Mouse (Mus musculus) lung, embryonic 15.5 days (tissue): ENCODE results near the gene Btbd16. TPM values are rescaled to one million over a fixed set of nuclear protein-coding genes. Genes with fewer than 3 reads are reported as not detected.

Experiments
- ATAC-seq: fragments of 200-750 bp; cut with Nextera tagmentation; 2 replicates; pipeline ENCODE4 v1.8.0; 2017; ENCODE audit warnings: moderate number of reproducible peaks, borderline replicate concordance; ENCODE audit not compliant: low FRiP score, low TSS enrichment; ENCODE audit errors: extremely low read depth
- H3K27ac ChIP-seq: fragments of 300-500 bp; sonication (generic); 2 replicates; pipeline ENCODE4 v1.5.1; 2015; ENCODE audit warnings: moderate library complexity, mild to moderate bottlenecking, inconsistent platforms
- H3K27me3 ChIP-seq: fragments of 300-500 bp; sonication (generic); 2 replicates; pipeline ENCODE4 v1.6.1; 2015; ENCODE audit warnings: inconsistent platforms
- H3K36me3 ChIP-seq: fragments of 300-500 bp; sonication (generic); 2 replicates; pipeline ENCODE4 v1.6.1; 2015; ENCODE audit warnings: inconsistent platforms
- H3K4me1 ChIP-seq: fragments of 300-500 bp; sonication (generic); 2 replicates; pipeline ENCODE4 v1.6.1; 2015; ENCODE audit warnings: inconsistent platforms
- H3K4me2 ChIP-seq: fragments of 300-500 bp; sonication (generic); 2 replicates; pipeline ENCODE4 v1.6.1; 2015; ENCODE audit warnings: inconsistent platforms, mild to moderate bottlenecking, moderate library complexity
- H3K4me3 ChIP-seq: fragments of 300-500 bp; sonication (generic); 2 replicates; pipeline ENCODE4 v1.5.1; 2015; ENCODE audit warnings: mild to moderate bottlenecking, inconsistent platforms
- H3K9ac ChIP-seq: fragments of 300-500 bp; sonication (generic); 2 replicates; pipeline ENCODE4 v1.6.1; 2015; ENCODE audit warnings: inconsistent platforms
- H3K9me3 ChIP-seq: fragments of 300-500 bp; sonication (generic); 2 replicates; pipeline ENCODE4 v1.6.1; 2016; ENCODE audit warnings: inconsistent platforms
- WGBS: fragments of 180-500 bp; shearing (Covaris S2); methylation state at CpG from one replicate; pipeline ENCODE4 v1.1.7; 2015; 5-methylcytosine and 5-hydroxymethylcytosine counted together
- polyA plus RNA-seq: library from polyadenylated mRNA; unstranded; fragments of >200 nt; fragmentation: Nextera tagmentation; extraction: Ambion mirVana; gene quantifications from 2 replicates; pipeline ENCODE4 v1.2.1, GENCODE M21; 2015

The Btbd16 gene
- polyA plus RNA-seq: not detected in 2 replicates

- Histone ChIP-seq H3K4me2 (no peak within 1 kb of the TSS), H3K27me3 (no peaks in the 10 kb centered on the region), H3K4me3 (no peak within 1 kb of the TSS), H3K27ac (no peak within 1 kb of the TSS), H3K4me1 (no peaks in the 10 kb centered on the region), H3K36me3 (no peaks in the 10 kb centered on the region), H3K9ac (no peak within 1 kb of the TSS), H3K9me3 (no peaks in the 10 kb centered on the region)
- ATAC-seq: no peak
- 34% methylated on average over 9 of the region's 9 CpGs for WGBS
Observed at GRCm38 (mm10) chr7:130773914-130774630, at the start of gene Btbd16. TSS of gene Btbd16 (plus strand) at chr7:130774069.

- WGBS: 54% methylated on average over 3 of the region's 3 CpGs
- Histone ChIP-seq H3K27ac (0 out of 2 replicates have a peak overlapping the region, but pooled peaks have one; percentile 2), H3K9ac (no peak overlapping the region), H3K36me3 (peaks cover 12% of the 10 kb centered on the region), H3K27me3 (no peaks in the 10 kb centered on the region), H3K4me3 (no peak overlapping the region), H3K9me3 (no peaks in the 10 kb centered on the region), H3K4me1 (peaks cover 16% of the 10 kb centered on the region), H3K4me2 (no peak overlapping the region)
- ATAC-seq: no peak
Observed at GRCm38 (mm10) chr7:130726185-130726584, 47.7 kb upstream of the Btbd16 start.

GRCm38 (mm10) chr7:130726724-130727422 is 47.0 kb upstream of the Btbd16 start:
- WGBS: 32% methylated on average over 8 of the region's 8 CpGs
- peak overlapping the region; percentile 62; the same call in 1 of the 2 replicates for H3K27ac ChIP-seq
- no peaks in the 10 kb centered on the region for H3K27me3 ChIP-seq
- H3K4me1 ChIP-seq: peaks cover 21% of the 10 kb centered on the region
- 0 out of 2 replicates have a peak, but pooled peaks have one; percentile 29 for ATAC-seq
- peaks cover 12% of the 10 kb centered on the region for H3K36me3 ChIP-seq
- H3K9ac ChIP-seq: no peak overlapping the region
- no peaks in the 10 kb centered on the region for H3K9me3 ChIP-seq
- H3K4me3 ChIP-seq: no peak overlapping the region
- H3K4me2 ChIP-seq: no peak overlapping the region

GRCm38 (mm10) chr7:130727560-130727959 is 46.3 kb upstream of the Btbd16 start:
- H3K4me1 ChIP-seq: peaks cover 21% of the 10 kb centered on the region
- no peak overlapping the region for H3K4me3 ChIP-seq
- ATAC-seq: no peak
- H3K27ac ChIP-seq: peak overlapping the region; percentile 62; the same call in 1 of the 2 replicates
- H3K9ac ChIP-seq: no peak overlapping the region
- no peak overlapping the region for H3K4me2 ChIP-seq
- 81% methylated on average over 4 of the region's 4 CpGs for WGBS
- H3K9me3 ChIP-seq: no peaks in the 10 kb centered on the region
- peaks cover 12% of the 10 kb centered on the region for H3K36me3 ChIP-seq
- H3K27me3 ChIP-seq: no peaks in the 10 kb centered on the region

- H3K36me3 ChIP-seq: peaks cover 33% of the 10 kb centered on the region
- no peaks in the 10 kb centered on the region for H3K27me3 ChIP-seq
- no peak overlapping the region for H3K27ac ChIP-seq
- no peak for ATAC-seq
- peaks cover 14% of the 10 kb centered on the region for H3K4me1 ChIP-seq
- no peak overlapping the region for H3K9ac ChIP-seq
- 44% methylated on average over 7 of the region's 7 CpGs for WGBS
- H3K4me3 ChIP-seq: no peak overlapping the region
- no peaks in the 10 kb centered on the region for H3K9me3 ChIP-seq
- H3K4me2 ChIP-seq: no peak overlapping the region
Observed at GRCm38 (mm10) chr7:130731792-130732191, 42.1 kb upstream of the Btbd16 start.

- no peak overlapping the region for H3K27ac ChIP-seq
- peaks cover 7% of the 10 kb centered on the region for H3K4me1 ChIP-seq
- 78% methylated on average over 6 of the region's 6 CpGs for WGBS
- H3K36me3 ChIP-seq: peaks cover 38% of the 10 kb centered on the region
- ATAC-seq: no peak
- no peaks in the 10 kb centered on the region for H3K9me3 ChIP-seq
- no peak overlapping the region for H3K9ac ChIP-seq
- no peak overlapping the region for H3K4me2 ChIP-seq
- H3K4me3 ChIP-seq: no peak overlapping the region
- no peaks in the 10 kb centered on the region for H3K27me3 ChIP-seq
Observed at GRCm38 (mm10) chr7:130732908-130733307, 41.0 kb upstream of the Btbd16 start.

- no peak overlapping the region for H3K27ac ChIP-seq
- WGBS: 90% methylated on average over 8 of the region's 8 CpGs
- H3K9me3 ChIP-seq: no peaks in the 10 kb centered on the region
- peaks cover 40% of the 10 kb centered on the region for H3K36me3 ChIP-seq
- ATAC-seq: no peak
- no peaks in the 10 kb centered on the region for H3K27me3 ChIP-seq
- no peak overlapping the region for H3K4me3 ChIP-seq
- H3K9ac ChIP-seq: no peak overlapping the region
- H3K4me2 ChIP-seq: no peak overlapping the region
- H3K4me1 ChIP-seq: peaks cover 7% of the 10 kb centered on the region
Observed at GRCm38 (mm10) chr7:130733423-130733822, 40.4 kb upstream of the Btbd16 start.

- H3K9me3 ChIP-seq: no peaks in the 10 kb centered on the region
- no peaks in the 10 kb centered on the region for H3K27me3 ChIP-seq
- WGBS: 96% methylated on average over 2 of the region's 2 CpGs
- H3K27ac ChIP-seq: no peak overlapping the region
- H3K9ac ChIP-seq: no peak overlapping the region
- no peak overlapping the region for H3K4me3 ChIP-seq
- H3K36me3 ChIP-seq: peaks cover 32% of the 10 kb centered on the region; the same call in 1 of the 2 replicates
- H3K4me2 ChIP-seq: no peak overlapping the region
- peaks cover 7% of the 10 kb centered on the region for H3K4me1 ChIP-seq
- peak; percentile 52; the same call in 1 of the 2 replicates for ATAC-seq
Observed at GRCm38 (mm10) chr7:130734195-130734787, 39.6 kb upstream of the Btbd16 start.

- Histone ChIP-seq H3K27me3 (no peaks in the 10 kb centered on the region), H3K4me3 (no peak overlapping the region), H3K9me3 (no peaks in the 10 kb centered on the region), H3K27ac (no peak overlapping the region), H3K4me1 (no peaks in the 10 kb centered on the region), H3K4me2 (no peak overlapping the region), H3K9ac (no peak overlapping the region), H3K36me3 (peaks cover 58% of the 10 kb centered on the region)
- ATAC-seq: no peak
- 78% methylated on average over 4 of the region's 4 CpGs for WGBS
Observed at GRCm38 (mm10) chr7:130741099-130741498, 32.8 kb upstream of the Btbd16 start.

GRCm38 (mm10) chr7:130743239-130744025 is 30.4 kb upstream of the Btbd16 start:
- Histone ChIP-seq H3K4me3 (no peak overlapping the region), H3K4me1 (no peaks in the 10 kb centered on the region), H3K27me3 (no peaks in the 10 kb centered on the region), H3K36me3 (peaks cover 44% of the 10 kb centered on the region), H3K27ac (no peak overlapping the region), H3K4me2 (no peak overlapping the region), H3K9me3 (no peaks in the 10 kb centered on the region), H3K9ac (no peak overlapping the region)
- 86% methylated on average over 9 of the region's 9 CpGs for WGBS
- ATAC-seq: no peak

GRCm38 (mm10) chr7:130749165-130749564 is 24.7 kb upstream of the Btbd16 start:
- Histone ChIP-seq H3K4me2 (no peak overlapping the region), H3K9ac (no peak overlapping the region), H3K36me3 (peaks cover 15% of the 10 kb centered on the region; the same call in 1 of the 2 replicates), H3K27ac (no peak overlapping the region), H3K4me1 (no peaks in the 10 kb centered on the region; the same call in 1 of the 2 replicates), H3K9me3 (no peaks in the 10 kb centered on the region), H3K4me3 (no peak overlapping the region), H3K27me3 (no peaks in the 10 kb centered on the region)
- no peak for ATAC-seq
- WGBS: 85% methylated on average over 4 of the region's 4 CpGs
